In the genomic region with DNA sequence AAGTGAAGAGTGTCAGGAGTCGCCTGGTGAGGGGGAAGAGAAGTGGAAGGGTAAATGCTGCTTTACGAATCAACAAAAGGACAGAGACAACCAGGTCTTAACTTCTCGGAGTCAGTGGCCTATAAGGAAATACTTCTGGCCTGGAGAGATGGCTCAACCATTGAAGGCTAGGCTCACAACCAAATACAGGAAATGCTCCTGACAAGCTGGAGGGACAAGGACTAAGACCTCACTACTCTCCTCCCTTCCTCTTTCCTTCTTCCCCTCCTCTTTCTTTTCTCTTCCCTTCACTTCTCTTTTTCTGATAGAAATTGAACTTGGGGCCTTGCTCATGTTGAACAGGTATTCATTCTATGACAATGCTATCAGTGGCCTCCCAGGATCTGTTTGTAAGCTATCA, we compare ENCODE assay signal across 26 mouse cellular contexts. TPM values are rescaled to one million over a fixed set of nuclear protein-coding genes. Genes with fewer than 3 reads are reported as not detected.
"Had no signal": no experiment of that assay in that cellular context is flagged by ENCODE, and none has a peak within 500 bp of the region (broad histone marks: within the 10 kb centered on the region; RNA-seq: fewer than 3 reads in every experiment).

No protein-coding gene starts in this region.

- H3K9me3 ChIP-seq: heart, embryonic 13.5 days; heart, embryonic 15.5 days; hindbrain, embryonic 10.5 days; hindbrain, embryonic 12.5 days; kidney, embryonic 15.5 days; limb, embryonic 13.5 days; limb, embryonic 15.5 days; liver, embryonic 13.5 days had no signal

- H3K27ac ChIP-seq: heart, adult 2 months; heart, embryonic 13.5 days; heart, embryonic 15.5 days; hindbrain, embryonic 10.5 days; hindbrain, embryonic 12.5 days; hindbrain, embryonic 14.5 days; kidney, embryonic 15.5 days; kidney, postnatal 0 days; limb, embryonic 13.5 days; limb, embryonic 15.5 days; liver, embryonic 13.5 days had no signal

- H3K9ac ChIP-seq: heart, embryonic 13.5 days; heart, embryonic 15.5 days; hindbrain, embryonic 12.5 days; hindbrain, embryonic 14.5 days; kidney, embryonic 15.5 days; limb, embryonic 13.5 days; limb, embryonic 15.5 days; liver, embryonic 13.5 days had no signal

- ATAC-seq: hindbrain, embryonic 16.5 days; inflammation-experienced regulatory T-cells, adult 6 months; intestine, embryonic 16.5 days had no signal

- H3K36me3 ChIP-seq: heart, embryonic 13.5 days; heart, embryonic 15.5 days; hindbrain, embryonic 10.5 days; hindbrain, embryonic 12.5 days; kidney, embryonic 15.5 days; limb, embryonic 13.5 days; limb, embryonic 15.5 days; liver, embryonic 13.5 days had no signal

- H3K4me3 ChIP-seq: heart, adult 2 months; heart, embryonic 13.5 days; heart, embryonic 15.5 days; hindbrain, embryonic 10.5 days; hindbrain, embryonic 12.5 days; kidney, embryonic 15.5 days; limb, embryonic 13.5 days; limb, embryonic 15.5 days; liver, embryonic 13.5 days had no signal

- H3K4me2 ChIP-seq: heart, embryonic 11.5 days; heart, embryonic 13.5 days; heart, embryonic 15.5 days; hindbrain, embryonic 12.5 days; hindbrain, embryonic 14.5 days; kidney, embryonic 15.5 days; limb, embryonic 13.5 days; limb, embryonic 15.5 days; liver, embryonic 13.5 days had no signal

- DNase-seq: gastrocnemius, postnatal 14 days; gastrocnemius, postnatal 36 days; heart, adult 2 months; heart, postnatal 4 days; kidney, adult 11 months; kidney, adult 2 months; kidney, adult 9 months; kidney, postnatal 14 days; kidney, postnatal 36 days; layer of hippocampus, adult 9-11 months; layer of hippocampus, postnatal 36 days; left cerebral cortex, postnatal 4 days; liver, embryonic 13.5 days had no signal

- H3K4me1 ChIP-seq: heart, embryonic 13.5 days; heart, embryonic 15.5 days; hindbrain, embryonic 12.5 days; limb, embryonic 13.5 days; limb, embryonic 15.5 days; liver, embryonic 13.5 days had no signal

- H3K27me3 ChIP-seq: heart, embryonic 13.5 days; heart, embryonic 15.5 days; hindbrain, embryonic 12.5 days; kidney, embryonic 15.5 days; limb, embryonic 13.5 days; limb, embryonic 15.5 days; liver, embryonic 13.5 days had no signal

RNA-seq across cellular contexts. Expression of a gene that starts 51.7 kb away (rescaled TPM):
- polyA plus RNA-seq: inflammation-experienced regulatory T-cells, adult 6 months had no signal
